Mouse (Mus musculus) midbrain, embryonic 14.5 days (tissue): ENCODE data around the gene Srebf2. TPM values are rescaled to one million over a fixed set of nuclear protein-coding genes. Genes with fewer than 3 reads are reported as not detected.

ENCODE experiments used
- ATAC-seq: fragments of 200-750 bp; cut with Nextera tagmentation; 2 replicates; pipeline ENCODE4 v1.8.0; 2017; ENCODE audit warnings: moderate number of reproducible peaks, moderate library complexity; ENCODE audit not compliant: low FRiP score, low TSS enrichment
- DNase-seq: peaks from one replicate; pipeline ENCODE4 v3.0.0-alpha.2; 2015
- H3K27ac ChIP-seq: fragments of 300-500 bp; sonication (generic); replicated peaks from 2 replicates; pipeline ENCODE4 v1.5.1; 2014; ENCODE audit warnings: mild to moderate bottlenecking, low read depth, low read length, moderate library complexity
- H3K27me3 ChIP-seq: fragments of 300-500 bp; sonication (generic); 2 replicates; pipeline ENCODE4 v1.6.1; 2014; ENCODE audit warnings: low read length, control low read depth, mixed read lengths; ENCODE audit not compliant: control insufficient read depth, insufficient read depth
- H3K36me3 ChIP-seq: fragments of 300-500 bp; sonication (generic); 2 replicates; pipeline ENCODE4 v1.6.1; 2014; ENCODE audit warnings: low read length, control low read depth; ENCODE audit not compliant: control insufficient read depth, insufficient read depth
- H3K4me1 ChIP-seq: fragments of 300-500 bp; sonication (generic); 2 replicates; pipeline ENCODE4 v1.6.1; 2014; ENCODE audit warnings: mild to moderate bottlenecking, antibody characterized with exemption, low read length, control low read depth; ENCODE audit not compliant: control insufficient read depth, insufficient read depth
- H3K4me2 ChIP-seq: fragments of 300-500 bp; sonication (generic); 2 replicates; pipeline ENCODE4 v1.6.1; 2014; ENCODE audit warnings: mild to moderate bottlenecking, low read length, moderate library complexity
- H3K4me3 ChIP-seq: fragments of 300-500 bp; sonication (generic); replicated peaks from 2 replicates; pipeline ENCODE4 v1.5.1; 2014; ENCODE audit warnings: low read depth, low read length
- H3K9ac ChIP-seq: fragments of 300-500 bp; sonication (generic); replicated peaks from 2 replicates; pipeline ENCODE4 v1.6.1; 2014; ENCODE audit warnings: mild to moderate bottlenecking, low read length, moderate library complexity
- H3K9me3 ChIP-seq: fragments of 300-500 bp; sonication (generic); 2 replicates; pipeline ENCODE4 v1.6.1; 2016; ENCODE audit warnings: low read length, control low read depth, mixed read lengths; ENCODE audit not compliant: control insufficient read depth
- WGBS: fragments of 180-500 bp; shearing (Covaris S2); extraction: QIAGEN DNeasy Blood & Tissue Kit; methylation state at CpG from one replicate; pipeline ENCODE4 v1.1.7; 2014; 5-methylcytosine and 5-hydroxymethylcytosine counted together
- polyA plus RNA-seq: library from polyadenylated mRNA; unstranded; fragments of >200 nt; fragmentation: Nextera tagmentation; extraction: Ambion mirVana; gene quantifications from 2 replicates; pipeline ENCODE4 v1.2.1, GENCODE M21; 2014

The Srebf2 gene
- polyA plus RNA-seq, 1 experiment from 2014 or later: 158 TPM

DNA sequence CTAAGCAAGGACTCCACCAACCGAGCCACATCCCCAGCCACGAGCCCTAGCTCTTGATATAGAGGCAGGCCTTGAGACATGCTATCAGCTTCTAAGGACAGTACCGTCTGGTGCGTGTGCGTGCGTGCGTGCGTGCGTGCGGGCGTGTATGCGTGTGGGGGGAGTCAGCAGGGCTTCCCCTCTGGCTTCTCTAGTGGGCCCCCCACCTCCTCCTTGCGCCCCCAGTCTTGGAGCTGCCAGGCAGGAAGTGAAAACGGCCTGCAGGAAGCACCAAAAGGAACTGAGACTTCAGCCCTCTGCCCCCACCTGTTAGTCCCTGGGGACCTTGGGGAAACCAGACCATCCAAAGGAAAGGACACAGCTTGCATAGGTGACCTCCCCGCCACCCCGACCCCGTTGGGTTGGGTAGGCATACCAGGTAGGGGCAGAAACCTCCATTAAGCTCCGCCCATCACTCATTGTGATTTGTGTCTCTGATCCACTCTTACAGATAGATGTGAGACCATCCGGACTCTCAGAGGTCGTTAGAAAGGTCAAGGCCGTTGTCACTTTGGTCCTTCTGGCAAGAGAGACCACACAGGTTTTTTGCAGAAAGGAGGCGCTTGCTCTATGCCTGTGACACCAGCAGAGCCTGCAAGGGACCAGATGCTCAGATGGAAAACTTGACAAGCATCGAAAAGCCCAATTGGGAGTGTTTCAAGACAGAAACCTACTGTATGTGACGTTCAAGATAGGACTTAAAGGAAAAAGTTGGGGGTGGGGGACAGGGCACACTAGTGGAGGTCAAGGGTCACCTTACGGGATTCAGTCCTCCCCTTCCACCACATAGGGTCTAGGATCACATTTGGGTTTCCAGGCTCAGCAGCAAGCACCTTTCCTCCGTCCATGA lies 72.0 kb downstream of the Srebf2 start:
- H3K9ac ChIP-seq: no peak overlapping the region
- no peak overlapping the region for H3K27ac ChIP-seq
- H3K4me1 ChIP-seq: peaks cover 19% of the 10 kb centered on the region; the same call in 1 of the 2 replicates
- no peak overlapping the region for H3K4me2 ChIP-seq
- no peaks in the 10 kb centered on the region for H3K36me3 ChIP-seq
- 81% methylated on average over 26 of the region's 26 CpGs for WGBS
- DNase-seq: no peak
- H3K4me3 ChIP-seq: no peak overlapping the region
- peaks cover 18% of the 10 kb centered on the region for H3K27me3 ChIP-seq
- no peak for ATAC-seq
- no peaks in the 10 kb centered on the region for H3K9me3 ChIP-seq

DNA sequence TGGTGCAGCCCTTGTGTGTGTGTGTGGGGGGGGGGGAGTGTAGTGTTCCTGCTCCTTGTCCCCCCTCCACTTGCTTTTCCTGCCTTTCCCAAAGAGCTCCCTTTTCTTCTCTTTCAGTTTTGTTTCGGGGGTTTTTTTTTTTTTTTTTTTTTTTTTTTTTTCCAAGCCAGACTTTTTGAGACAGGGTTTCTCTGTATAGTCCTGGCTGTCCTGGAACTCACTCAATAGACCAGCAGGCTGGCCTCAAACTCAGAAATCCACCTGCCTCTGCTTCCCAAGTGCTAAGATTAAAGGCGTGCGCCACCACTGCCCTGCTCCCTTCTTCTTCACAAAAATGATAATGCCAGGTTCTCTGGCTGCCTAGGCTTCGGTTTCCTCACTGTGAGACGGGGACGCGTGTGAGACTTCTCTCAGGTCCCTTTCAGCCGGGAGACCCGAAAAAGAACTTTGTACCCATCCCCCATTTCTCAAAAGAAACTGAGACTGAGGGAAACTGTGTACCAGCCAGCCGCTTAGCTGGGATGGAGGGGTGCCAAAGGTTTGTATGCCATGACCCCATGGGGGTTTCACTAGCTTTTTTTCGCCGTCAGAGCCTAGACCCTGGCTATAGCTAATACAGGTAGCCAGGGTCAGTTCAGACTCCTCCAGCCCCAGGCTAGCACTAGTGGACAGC lies 73.2 kb downstream of the Srebf2 start:
- DNase-seq (no peak), ATAC-seq (no peak)
- Histone ChIP-seq H3K4me2 (no peak overlapping the region), H3K27ac (no peak overlapping the region), H3K27me3 (peaks cover 12% of the 10 kb centered on the region), H3K4me3 (no peak overlapping the region), H3K9ac (no peak overlapping the region), H3K4me1 (peaks cover 24% of the 10 kb centered on the region; the same call in 1 of the 2 replicates), H3K9me3 (no peaks in the 10 kb centered on the region), H3K36me3 (no peaks in the 10 kb centered on the region)
- WGBS: 59% methylated on average over 12 of the region's 12 CpGs

DNA sequence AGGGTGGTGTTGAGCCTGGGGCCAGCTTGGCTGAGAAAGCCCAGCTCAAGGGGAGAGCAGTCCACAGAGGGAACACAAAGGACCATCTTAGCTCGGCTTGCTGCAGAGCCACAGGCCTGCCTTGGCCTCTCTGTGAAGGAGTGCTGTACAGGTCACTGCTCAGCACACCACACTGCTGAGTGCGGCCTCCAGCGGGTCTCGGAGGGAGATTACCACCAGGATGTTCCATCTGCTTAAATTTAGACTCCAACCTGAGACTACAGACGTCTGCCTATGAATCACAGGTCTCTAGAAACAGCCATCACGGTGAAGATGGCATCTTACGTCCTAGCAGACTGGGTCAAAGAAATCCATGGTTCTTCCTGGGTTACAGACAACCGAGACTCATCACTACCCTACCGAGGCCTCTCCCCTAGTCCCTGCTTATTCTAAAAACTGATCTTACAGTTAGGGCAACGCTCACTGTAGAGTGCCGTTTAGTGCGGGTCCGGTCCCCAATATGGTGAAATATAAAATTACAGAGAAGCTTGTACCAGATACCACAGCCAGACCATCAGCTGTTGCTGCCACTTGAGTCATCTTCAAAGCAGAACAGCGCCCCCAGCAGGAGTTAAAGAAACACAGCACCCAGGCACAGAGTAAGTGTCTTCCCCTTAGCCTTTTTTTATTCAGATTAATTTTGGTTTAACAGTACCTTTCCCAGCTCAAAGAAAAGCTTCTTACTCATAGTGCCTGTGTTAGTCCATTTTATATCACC lies 74.3 kb downstream of the Srebf2 start:
- DNase-seq (no peak), ATAC-seq (no peak)
- Histone ChIP-seq H3K27ac (no peak overlapping the region), H3K27me3 (peaks cover 3% of the 10 kb centered on the region; the same call in 1 of the 2 replicates), H3K36me3 (no peaks in the 10 kb centered on the region), H3K9me3 (no peaks in the 10 kb centered on the region), H3K4me2 (no peak overlapping the region), H3K4me3 (no peak overlapping the region), H3K4me1 (peaks cover 20% of the 10 kb centered on the region; the same call in 1 of the 2 replicates), H3K9ac (no peak overlapping the region)
- WGBS: 67% methylated on average over 14 of the region's 14 CpGs

DNA sequence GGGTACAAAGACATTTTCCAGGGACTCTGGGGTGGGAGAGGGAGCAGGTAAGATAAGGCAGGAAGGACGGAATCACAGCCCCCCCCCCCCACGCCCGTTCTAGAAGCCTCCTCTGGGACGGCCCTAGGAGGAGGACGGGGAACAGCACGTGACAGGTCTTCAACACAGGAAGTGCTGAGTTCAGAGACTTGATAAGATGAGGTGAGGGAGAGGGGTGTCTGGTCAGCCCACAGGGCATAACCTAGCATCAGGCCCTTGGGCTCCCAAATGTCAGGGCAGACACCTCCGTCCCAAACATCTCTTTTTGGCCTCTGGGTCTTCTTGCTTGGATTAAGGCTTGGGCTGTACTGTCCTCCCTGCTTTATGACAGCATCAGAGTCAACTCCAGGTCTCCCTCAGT lies 76.3 kb downstream of the Srebf2 start:
- Histone ChIP-seq H3K4me2 (peak overlapping the region; percentile 63; the same call in 1 of the 2 replicates), H3K36me3 (no peaks in the 10 kb centered on the region), H3K9me3 (no peaks in the 10 kb centered on the region), H3K27me3 (peaks cover 3% of the 10 kb centered on the region; the same call in 1 of the 2 replicates), H3K27ac (no peak overlapping the region), H3K4me3 (no peak overlapping the region), H3K9ac (no peak overlapping the region), H3K4me1 (peaks cover 10% of the 10 kb centered on the region; the same call in 1 of the 2 replicates)
- DNase-seq (no peak), ATAC-seq (no peak)
- WGBS: 46% methylated on average over 7 of the region's 7 CpGs

DNA sequence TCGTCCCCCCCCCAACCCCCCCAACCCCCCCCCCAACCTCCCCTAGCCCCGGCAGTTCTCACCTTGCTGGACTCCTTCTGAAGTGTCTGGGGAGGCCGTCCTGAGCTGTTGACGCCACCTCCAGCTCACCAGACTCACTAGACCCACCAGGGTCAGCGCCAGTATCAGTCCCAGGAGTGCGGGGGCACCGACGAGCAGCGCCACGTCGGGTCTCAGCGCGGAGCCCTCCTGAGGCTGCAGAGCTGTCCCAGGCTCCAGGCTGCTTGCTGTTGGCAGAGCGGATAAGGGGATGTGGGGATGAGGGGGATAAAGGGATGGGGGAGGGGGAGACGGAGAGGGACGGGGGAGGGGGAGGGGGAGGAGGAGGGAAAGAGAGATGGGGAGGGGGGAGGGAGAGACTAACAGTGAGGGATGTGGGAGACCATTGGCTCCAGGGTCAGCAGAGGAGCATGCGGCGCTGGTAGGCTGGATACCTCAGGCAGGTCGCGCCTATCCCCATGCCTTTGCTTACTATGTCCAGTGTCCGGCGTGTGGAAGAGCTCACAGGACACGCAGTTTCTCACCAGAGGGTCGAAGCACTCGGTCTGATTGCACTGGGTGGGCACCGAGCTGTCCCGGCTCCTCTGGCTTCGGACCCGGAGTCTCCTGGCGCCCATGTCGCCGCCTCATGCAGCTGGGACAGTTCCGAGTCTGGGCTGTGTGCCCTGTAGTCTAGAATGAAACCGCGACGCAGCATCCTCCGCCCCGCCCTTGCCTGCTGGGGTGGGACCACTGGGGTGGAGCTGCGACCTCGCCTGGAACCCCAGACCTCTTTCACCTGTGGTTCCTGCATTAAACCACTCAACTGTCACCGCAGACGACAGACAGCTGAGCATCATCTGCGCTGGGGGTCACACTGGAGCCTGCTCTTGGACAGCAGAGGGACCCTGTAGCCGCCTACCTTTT lies 76.9 kb downstream of the Srebf2 start, which contains the start of gene Tnfrsf13c:
TSS of gene Tnfrsf13c (minus strand) at position 713 of the 945 bp plus-strand sequence.
- Histone ChIP-seq H3K27me3 (peaks cover 3% of the 10 kb centered on the region; the same call in 1 of the 2 replicates), H3K4me3 (peak within 1 kb of the TSS; percentile 29), H3K4me2 (peak within 1 kb of the TSS; percentile 63), H3K36me3 (no peaks in the 10 kb centered on the region), H3K27ac (no peak within 1 kb of the TSS), H3K4me1 (peaks cover 10% of the 10 kb centered on the region; the same call in 1 of the 2 replicates), H3K9me3 (no peaks in the 10 kb centered on the region), H3K9ac (peak within 1 kb of the TSS; percentile 36; the same call in 1 of the 2 replicates)
- no peak for DNase-seq
- no peak; the same call in 1 of the 2 replicates for ATAC-seq
- 1% methylated on average over 43 of the region's 44 CpGs for WGBS

DNA sequence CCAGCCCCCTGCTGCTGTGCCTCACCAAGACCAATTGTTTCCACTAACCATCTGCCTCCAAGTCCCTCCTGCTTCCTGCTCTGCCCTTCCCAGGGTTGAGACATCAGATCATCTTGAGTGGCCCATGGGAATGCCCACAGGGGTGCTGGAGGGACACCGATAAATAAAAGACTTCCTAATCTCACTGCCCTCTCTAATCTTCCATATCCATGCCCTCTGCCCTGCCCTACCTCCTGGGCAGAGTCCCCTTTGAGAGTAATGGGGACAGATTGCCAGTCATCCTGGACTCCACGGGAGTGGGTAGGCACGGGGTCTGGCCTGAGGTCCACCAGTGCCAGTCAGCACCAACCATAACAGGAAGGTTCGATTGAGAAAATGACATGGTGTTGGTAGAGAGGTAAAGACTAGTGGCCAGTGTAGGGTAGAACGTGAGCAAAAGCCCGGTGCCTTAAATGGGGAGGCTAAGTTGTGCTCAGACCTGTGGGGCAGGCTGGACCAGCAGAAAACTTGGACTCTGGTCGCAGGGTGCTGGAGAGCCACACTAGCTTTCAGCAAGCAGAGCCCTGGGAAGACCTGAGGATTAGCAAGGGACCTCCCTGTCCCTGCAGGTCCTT lies 77.7 kb downstream of the Srebf2 start:
- Histone ChIP-seq H3K27ac (no peak overlapping the region), H3K4me2 (peak overlapping the region; percentile 63), H3K9me3 (no peaks in the 10 kb centered on the region), H3K9ac (no peak overlapping the region), H3K4me3 (no peak overlapping the region), H3K4me1 (peaks cover 10% of the 10 kb centered on the region; the same call in 1 of the 2 replicates), H3K36me3 (no peaks in the 10 kb centered on the region), H3K27me3 (peaks cover 3% of the 10 kb centered on the region; the same call in 1 of the 2 replicates)
- DNase-seq: no peak
- no peak for ATAC-seq
- WGBS: 36% methylated on average over 7 of the region's 7 CpGs

DNA sequence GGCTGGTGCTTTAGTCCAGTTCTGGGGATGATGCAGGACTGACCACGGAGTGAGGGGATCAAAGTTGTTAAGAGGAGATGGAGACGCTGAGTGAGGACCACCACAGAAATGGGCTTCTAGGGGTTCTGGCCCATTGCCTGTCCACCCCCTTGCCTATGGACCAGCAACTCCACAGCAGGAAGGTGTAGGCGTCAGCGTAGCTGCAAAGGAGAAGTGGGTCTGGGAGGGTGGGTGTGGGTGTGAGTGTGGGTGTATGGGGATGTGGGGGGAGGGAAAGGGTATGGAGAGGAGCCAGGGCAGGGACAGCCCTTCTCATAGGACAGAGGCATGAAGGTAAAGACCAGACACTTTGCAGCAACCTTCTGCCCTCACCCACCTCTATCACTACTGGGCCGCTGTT lies 78.8 kb downstream of the Srebf2 start:
- Histone ChIP-seq H3K27me3 (peaks cover 3% of the 10 kb centered on the region; the same call in 1 of the 2 replicates), H3K4me2 (no peak overlapping the region), H3K4me3 (no peak overlapping the region), H3K9me3 (no peaks in the 10 kb centered on the region), H3K9ac (no peak overlapping the region), H3K27ac (no peak overlapping the region), H3K36me3 (no peaks in the 10 kb centered on the region), H3K4me1 (peaks cover 10% of the 10 kb centered on the region; the same call in 1 of the 2 replicates)
- no peak for DNase-seq
- no peak for ATAC-seq
- 92% methylated on average over 5 of the region's 5 CpGs for WGBS
